In genomic region chr4:132301965-132302938, GRCm38 (mm10) we compare ENCODE assay signal across 8 mouse cellular contexts. TPM values are rescaled to one million over a fixed set of nuclear protein-coding genes. Genes with fewer than 3 reads are reported as not detected.
DNase-seq lines count a peak whose midpoint lies in the region; ATAC-seq lines count a peak whose summit lies in the region.

No protein-coding gene starts in this region.

- peak overlapping the region; percentile 91 for H3K4me2 ChIP-seq in liver, embryonic 11.5 days

- H3K36me3 ChIP-seq in liver, embryonic 11.5 days (ENCODE audit: control insufficient read depth, insufficient read depth, low read length), result no peaks in the 10 kb centered on the region

- no peak for ATAC-seq in liver, embryonic 11.5 days (replicated peaks; ENCODE audit: low FRiP score)

- H3K4me1 ChIP-seq in liver, embryonic 11.5 days (replicated peaks; ENCODE audit: control insufficient read depth, insufficient read depth, low read length), result peaks cover 11% of the 10 kb centered on the region; the same call in 1 of the 2 replicates

- peak; percentile 26 to 47 for DNase-seq in adrenal gland, adult (ENCODE audit: inconsistent age in 2 of 2, low spot score in 1 of 2)
- DNase-seq in adrenal gland, postnatal 10 days, result no peak
- DNase-seq in thymus, postnatal 4 days, result peak; percentile 21
- no peak for DNase-seq in thymus, adult 18-20 months
- no peak for DNase-seq in liver, embryonic 11.5 days (ENCODE audit: low spot score)
- DNase-seq in urinary bladder, postnatal 25 days (ENCODE audit: low spot score), result no peak
- no peak for DNase-seq in kidney, postnatal 25 days
- no peak for DNase-seq in B cell, adult 2 months

- H3K27me3 ChIP-seq in liver, embryonic 11.5 days (replicated peaks; ENCODE audit: control insufficient read depth, insufficient read depth, low read length), result no peaks in the 10 kb centered on the region

- H3K9me3 ChIP-seq in liver, embryonic 11.5 days (ENCODE audit: control insufficient read depth, low read length), result no peaks in the 10 kb centered on the region

- H3K27ac ChIP-seq in liver, embryonic 11.5 days (ENCODE audit: low read depth, low read length), result peak overlapping the region; percentile 13; the same call in 1 of the 2 replicates

- H3K9ac ChIP-seq in liver, embryonic 11.5 days (ENCODE audit: low read depth, low read length), result peak overlapping the region; percentile 69

- 61% methylated on average over 16 of the region's 16 CpGs for WGBS in liver, embryonic 11.5 days

- peak overlapping the region; percentile 63 for H3K4me3 ChIP-seq in liver, embryonic 11.5 days (ENCODE audit: low read depth, low read length)

RNA-seq across cellular contexts. Expression of gene Rab42, which starts 0.9 kb away (rescaled TPM):
- 1 to 10 TPM; 1.2 to 3.7 TPM for total RNA-seq in adrenal gland, postnatal 10 days (2021)
- 0.75 and 1.5 TPM in 2 replicates for polyA plus RNA-seq in liver, embryonic 11.5 days (2014; fragmentation: Nextera tagmentation; extraction: Ambion mirVana)

RNA-seq across cellular contexts. Expression of gene Trnau1ap, which starts 27.1 kb away (rescaled TPM):
- total RNA-seq in adrenal gland, postnatal 10 days (2021), result 10 to 100 TPM; 35.3 to 43.3 TPM
- 80.1 and 89.3 TPM in 2 replicates for polyA plus RNA-seq in liver, embryonic 11.5 days (2014; fragmentation: Nextera tagmentation; extraction: Ambion mirVana)

RNA-seq across cellular contexts. Expression of gene Taf12, which starts 28.1 kb away (rescaled TPM):
- total RNA-seq in adrenal gland, postnatal 10 days (2021), result 10 to 100 TPM; 21.8 to 24.7 TPM
- polyA plus RNA-seq in liver, embryonic 11.5 days (2014; fragmentation: Nextera tagmentation; extraction: Ambion mirVana), result 80.2 and 83.8 TPM in 2 replicates

RNA-seq across cellular contexts. Expression of gene Gmeb1, which starts 40.9 kb away (rescaled TPM):
- total RNA-seq in adrenal gland, postnatal 10 days (2021), result 10 to 100 TPM; 16.5 to 18.7 TPM
- 25.4 and 26.8 TPM in 2 replicates for polyA plus RNA-seq in liver, embryonic 11.5 days (2014; fragmentation: Nextera tagmentation; extraction: Ambion mirVana)

RNA-seq across cellular contexts. Expression of gene Rcc1, which starts 51.2 kb away (rescaled TPM):
- total RNA-seq in adrenal gland, postnatal 10 days (2021), result 10 to 100 TPM; 19.1 to 24.8 TPM
- polyA plus RNA-seq in liver, embryonic 11.5 days (2014; fragmentation: Nextera tagmentation; extraction: Ambion mirVana), result 99.8 and 105 TPM in 2 replicates

Comparison
In these comparisons a context has a peak if more than half of its experiments do, and no peak if none do; other contexts are left out.
1. DNase-seq: peak in adrenal gland, adult (2 of 2) and thymus, postnatal 4 days (single experiment); none in adrenal gland, postnatal 10 days (single experiment), thymus, adult 18-20 months (0 of 2), liver, embryonic 11.5 days (single experiment), urinary bladder, postnatal 25 days (single experiment), kidney, postnatal 25 days (0 of 2) and B cell, adult 2 months (0 of 2).